Mouse (Mus musculus): Measurements from ENCODE around the gene Hacd4.

The Hacd4 gene

DNA sequence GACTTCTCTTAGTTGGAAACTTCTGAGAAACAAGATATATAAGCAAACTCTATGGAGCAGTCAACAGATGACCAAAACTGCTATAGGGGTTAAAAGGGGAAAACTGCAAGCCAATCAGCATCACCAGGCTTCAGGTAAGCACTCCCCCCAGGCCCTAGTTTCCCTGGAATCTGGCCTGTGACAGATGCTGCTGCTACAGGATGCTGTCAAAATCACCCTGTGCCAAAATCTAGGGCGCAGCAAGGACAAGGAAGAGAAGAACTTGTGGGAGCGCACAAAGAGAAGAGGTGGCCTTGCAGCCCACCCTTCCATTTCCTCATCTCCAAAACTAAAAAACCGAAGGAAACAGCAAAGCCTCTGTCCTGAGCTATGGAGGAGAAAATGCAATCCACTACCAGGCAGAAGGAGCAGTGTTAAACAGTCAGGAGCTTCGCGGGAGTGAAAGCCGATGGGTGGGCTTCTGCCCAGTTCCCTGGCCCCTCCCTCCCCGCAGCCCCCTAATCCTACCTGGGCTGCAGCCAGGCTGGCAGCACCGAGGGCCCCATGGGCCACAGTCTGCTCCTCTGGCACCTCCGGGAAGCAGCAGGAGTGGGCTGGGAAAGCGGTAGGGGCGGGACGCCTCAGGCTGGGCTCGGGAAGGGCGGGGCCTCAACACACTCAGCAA, at the start of gene Hacd4:
TSS of gene Hacd4 (minus strand) at position 603 of the 664 bp plus-strand sequence.
- DNase-seq (ENCODE audit: low read depth), result no peak

DNA sequence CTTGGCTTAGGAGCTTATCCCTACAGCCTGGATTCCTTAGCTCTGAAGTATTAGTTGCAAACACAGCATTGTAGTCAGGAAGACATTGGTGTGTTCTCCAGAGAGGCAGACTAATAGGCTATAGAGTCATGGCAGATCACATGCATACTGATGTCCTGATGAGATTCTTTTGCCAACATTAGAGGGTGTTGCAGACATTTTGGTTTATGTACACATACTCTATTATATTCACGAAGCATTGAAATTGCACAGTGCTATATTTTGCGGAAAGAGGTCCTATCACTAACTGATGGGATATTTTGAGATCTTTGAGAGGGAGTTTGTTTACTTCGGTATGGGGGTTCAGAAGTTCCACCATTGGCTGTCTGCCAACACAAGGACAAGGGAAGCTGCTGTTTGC, 49.4 kb upstream of the Hacd4 start:
- no peak for DNase-seq (ENCODE audit: low read depth)

- DNase-seq (ENCODE audit: low read depth), result no peak
Observed at GRCm38 (mm10) chr4:88480130-88480529, 41.4 kb upstream of the Hacd4 start.

DNA sequence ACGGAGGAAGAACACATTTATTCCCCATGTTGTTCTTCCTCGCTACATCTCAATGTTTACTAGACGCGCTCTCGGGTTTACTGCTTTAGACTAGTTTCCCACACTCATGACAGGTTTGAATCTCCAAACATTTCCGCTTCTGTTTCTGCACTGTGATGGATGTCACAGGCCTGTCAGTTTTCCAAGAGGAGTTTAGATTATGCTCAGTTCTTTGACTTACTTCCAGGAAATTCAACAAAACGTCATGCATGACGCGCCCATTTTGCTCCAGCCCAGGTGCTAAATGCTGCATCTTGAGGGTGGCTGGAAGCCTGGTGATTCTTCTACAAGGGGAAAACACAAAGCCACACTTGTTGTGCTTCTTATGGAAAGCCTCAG, 40.1 kb upstream of the Hacd4 start:
- DNase-seq (ENCODE audit: low read depth), result no peak

DNA sequence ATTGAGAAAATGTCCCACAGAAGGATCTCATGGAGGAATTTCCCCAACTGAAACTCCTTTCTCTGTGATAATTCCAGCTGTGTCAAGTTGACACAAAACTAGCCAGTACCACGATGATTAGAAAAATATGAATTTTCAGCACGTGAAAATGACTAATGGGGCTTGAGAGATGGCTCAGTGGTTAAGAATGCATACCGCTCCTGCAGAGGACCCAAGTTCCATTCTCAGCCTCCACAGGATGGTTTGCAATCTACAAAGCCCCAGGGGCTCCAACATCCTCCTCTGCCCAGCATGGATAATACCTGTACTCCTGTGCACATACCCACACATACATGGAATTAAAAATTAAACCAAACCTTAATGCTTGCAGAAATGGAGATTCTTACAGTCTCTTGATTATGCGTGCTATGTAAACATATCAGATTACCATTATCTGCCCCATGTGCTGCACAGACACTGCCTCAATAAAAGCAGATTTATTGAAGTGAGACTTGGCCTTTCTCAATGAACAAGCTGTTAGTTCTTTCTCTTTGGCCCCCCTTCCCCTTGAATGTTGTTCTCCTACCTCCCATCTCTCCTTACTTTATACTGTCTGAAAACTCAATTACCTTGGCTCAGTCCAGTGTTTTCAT, 39.6 kb upstream of the Hacd4 start:
- DNase-seq (ENCODE audit: low read depth), result no peak

- no peak for DNase-seq (ENCODE audit: low read depth)
Observed at GRCm38 (mm10) chr4:88476511-88477210, 37.9 kb upstream of the Hacd4 start.

DNA sequence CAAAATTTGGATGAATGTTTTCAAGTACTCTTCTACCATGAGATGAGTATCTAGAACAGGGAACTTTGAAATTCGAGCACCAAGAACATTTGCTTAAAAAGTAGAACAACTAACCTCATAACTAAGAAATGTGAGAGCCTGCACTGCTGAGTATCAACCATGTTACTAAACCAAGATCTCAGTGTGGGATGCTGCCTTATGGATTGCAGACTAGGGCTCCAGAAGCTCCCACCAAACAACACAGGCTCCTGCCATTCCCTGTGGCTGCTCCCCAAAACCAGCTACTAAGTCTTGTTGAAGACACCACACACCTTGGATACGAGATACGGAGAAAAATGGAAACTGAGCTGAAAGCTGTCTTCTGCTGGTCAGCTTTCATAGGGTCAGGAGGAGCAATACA, 37.4 kb upstream of the Hacd4 start:
- no peak for DNase-seq (ENCODE audit: low read depth)

DNA sequence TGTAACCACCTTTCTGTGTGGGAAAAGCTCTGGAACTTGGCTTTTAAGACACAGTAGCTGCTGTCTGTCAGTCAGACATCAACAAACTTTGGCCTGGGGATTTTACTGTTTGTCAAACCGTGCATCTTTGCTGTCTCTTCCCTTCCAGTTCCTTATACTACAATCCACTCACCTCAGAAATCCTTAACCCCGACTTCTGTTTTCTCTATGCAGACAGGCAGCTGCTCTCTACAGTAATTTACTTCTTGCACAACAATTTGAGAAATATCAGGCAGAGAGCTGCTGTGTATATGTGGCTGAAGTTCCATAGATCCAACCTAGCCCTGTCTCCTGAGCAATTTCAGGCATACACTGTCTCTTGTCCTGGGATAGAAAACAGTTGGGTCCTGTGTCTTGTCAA, 32.8 kb upstream of the Hacd4 start:
- no peak for DNase-seq (ENCODE audit: low read depth)

DNA sequence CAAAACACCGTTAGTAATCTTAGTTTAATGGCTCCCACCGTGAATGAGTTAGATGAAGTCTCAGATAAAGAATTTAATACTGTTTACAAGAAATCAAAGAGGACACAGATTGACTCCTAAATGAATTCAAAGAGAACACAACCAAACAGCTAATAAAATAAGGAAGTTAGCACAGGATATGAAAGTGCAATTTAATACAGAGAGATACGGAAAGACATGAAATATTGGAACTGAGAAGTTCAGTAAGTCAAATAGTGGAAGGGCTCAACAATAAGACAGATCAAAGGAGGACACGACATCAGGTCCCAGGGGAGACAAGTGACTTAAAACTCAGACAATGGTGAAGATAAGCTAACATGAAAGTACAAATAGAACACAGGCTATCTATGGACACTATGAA, 25.8 kb upstream of the Hacd4 start:
- no peak for DNase-seq (ENCODE audit: low read depth)

- no peak for DNase-seq (ENCODE audit: low read depth)
Observed at GRCm38 (mm10) chr4:88462981-88463646, 24.4 kb upstream of the Hacd4 start.

- no peak for DNase-seq (ENCODE audit: low read depth)
Observed at GRCm38 (mm10) chr4:88462501-88462900, 23.8 kb upstream of the Hacd4 start.

- no peak for DNase-seq (ENCODE audit: low read depth)
Observed at GRCm38 (mm10) chr4:88461315-88461714, 22.6 kb upstream of the Hacd4 start.

GRCm38 (mm10) chr4:88458673-88459072, 19.9 kb upstream of the Hacd4 start:
- DNase-seq (ENCODE audit: low read depth), result no peak

DNA sequence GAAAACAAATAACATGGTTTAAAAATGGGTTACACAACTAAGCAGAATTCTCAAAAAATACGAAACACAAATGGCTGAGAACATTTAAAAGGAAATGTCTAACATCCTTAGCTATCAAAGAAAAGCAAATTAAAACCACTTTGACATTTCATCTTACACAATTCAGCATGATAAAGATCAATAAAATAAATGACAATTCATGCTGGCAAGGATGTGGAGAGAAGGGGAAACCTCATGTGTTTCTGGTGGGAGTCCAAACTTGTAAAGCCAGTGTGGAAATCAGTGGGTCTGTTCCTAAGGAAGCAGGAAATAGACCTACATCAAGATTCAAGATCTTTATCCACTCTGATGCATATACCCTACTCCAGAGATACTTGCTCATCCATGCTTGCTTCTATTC, 19.4 kb upstream of the Hacd4 start:
- no peak for DNase-seq (ENCODE audit: low read depth)

GRCm38 (mm10) chr4:88450087-88450765, 11.5 kb upstream of the Hacd4 start:
- no peak for DNase-seq (ENCODE audit: low read depth)

- DNase-seq (ENCODE audit: low read depth), result no peak
Observed at GRCm38 (mm10) chr4:88448976-88449375, 10.2 kb upstream of the Hacd4 start.

DNA sequence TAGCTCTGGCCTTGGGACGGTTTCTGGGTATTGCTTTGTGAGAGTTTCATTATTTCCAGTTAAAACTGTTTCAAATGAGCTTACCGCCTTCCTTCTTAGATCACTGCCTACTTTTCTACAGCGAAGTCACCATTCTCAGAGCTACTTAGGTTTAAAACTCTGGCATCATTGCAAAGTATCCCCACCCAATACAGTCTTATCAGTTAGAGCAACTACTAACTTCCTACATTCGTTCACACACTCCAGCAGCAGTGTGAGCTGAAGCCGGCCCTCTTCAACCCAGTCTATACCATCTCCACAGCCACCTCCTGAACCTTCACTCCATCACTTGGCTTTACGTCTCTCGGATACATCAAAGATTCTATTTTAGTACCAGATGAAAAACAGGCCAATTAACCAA, 2.1 kb upstream of the Hacd4 start:
- no peak for DNase-seq (ENCODE audit: low read depth)

GRCm38 (mm10) chr4:88439669-88440123, 968 bp upstream of the Hacd4 start:
- no peak for DNase-seq (ENCODE audit: low read depth)

GRCm38 (mm10) chr4:88438990-88439329, 232 bp upstream of the Hacd4 start:
- no peak for DNase-seq (ENCODE audit: low read depth)

DNA sequence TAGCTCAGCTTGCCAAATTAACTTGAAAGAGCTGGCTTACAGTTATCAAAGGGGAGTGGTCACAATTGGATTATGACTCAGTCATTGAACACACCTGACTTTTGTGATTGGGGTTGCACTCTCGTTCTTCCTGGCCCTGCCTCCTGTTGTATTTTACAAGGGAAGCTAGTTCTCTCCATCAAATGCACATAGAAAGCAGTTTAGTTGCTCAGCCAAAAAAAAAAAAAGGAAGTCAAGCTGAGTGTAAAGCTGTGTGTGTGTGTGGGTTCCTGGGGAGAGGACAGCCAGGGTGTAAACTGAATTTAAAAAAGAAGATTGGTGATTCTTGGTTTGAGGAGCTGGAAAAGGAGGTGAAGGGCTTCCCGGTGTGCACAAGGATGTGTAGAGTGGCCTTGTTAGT, 811 bp downstream of the Hacd4 start:
- no peak for DNase-seq (ENCODE audit: low read depth)

- DNase-seq (ENCODE audit: low read depth), result no peak
Observed at GRCm38 (mm10) chr4:88437166-88437565, 1.6 kb downstream of the Hacd4 start.

DNA sequence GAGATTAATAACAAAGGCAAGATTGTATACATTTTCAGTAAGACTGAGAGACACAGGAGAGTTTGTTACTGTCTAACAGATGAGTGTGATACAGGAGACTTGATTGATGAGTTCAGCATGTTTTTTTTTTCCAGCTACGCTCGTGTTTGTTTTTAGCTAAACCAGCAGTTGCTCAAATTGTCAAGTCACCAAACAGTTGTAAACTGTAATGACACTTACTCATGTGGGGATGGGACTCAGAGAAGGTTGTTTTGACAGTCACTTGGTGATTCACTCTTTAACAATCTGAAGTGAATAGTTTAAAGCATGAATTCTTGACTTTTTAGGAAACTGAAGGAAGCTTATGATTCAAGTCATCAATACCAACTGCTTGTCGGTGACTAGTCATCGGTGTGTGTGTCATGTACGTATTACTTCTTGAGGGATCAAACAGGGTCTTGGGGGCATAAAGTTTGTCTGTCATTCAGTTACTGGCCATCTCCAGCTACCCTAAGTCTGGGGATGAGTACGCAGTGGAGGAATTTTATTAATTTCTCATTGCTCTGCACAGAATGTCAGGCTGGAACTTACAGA, 2.0 kb downstream of the Hacd4 start:
- no peak for DNase-seq (ENCODE audit: low read depth)
